Mouse (Mus musculus): ENCODE data around the gene Traf7. TPM values are rescaled to one million over a fixed set of nuclear protein-coding genes. Genes with fewer than 3 reads are reported as not detected.
A peak's percentile ranks its signal among the peaks of the same experiment; 100 is the strongest.

Gene Traf7
- total and polyA plus RNA-seq, 3 experiments = 109 to 176 (median 122) TPM

DNA sequence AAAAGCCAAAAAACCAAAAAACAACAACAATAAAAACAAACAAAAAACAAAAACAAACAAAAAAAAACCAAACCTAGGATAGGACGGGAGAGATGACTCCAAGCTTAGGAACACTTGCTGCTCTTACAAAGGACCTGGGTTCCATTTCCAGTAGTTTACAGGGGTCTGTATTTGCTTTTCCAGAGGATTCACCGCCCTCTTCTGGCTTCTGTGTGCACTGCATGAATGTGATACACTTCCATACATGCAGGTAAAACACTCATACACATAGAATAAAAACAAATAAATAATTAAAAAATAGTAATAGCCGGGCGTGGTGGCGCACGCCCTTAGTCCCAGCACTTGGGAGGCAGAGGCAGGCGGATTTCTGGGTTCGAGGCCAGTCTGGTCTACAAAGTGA is 11.2 kb upstream of the Traf7 start:
- in situ Hi-C loops (cut with MboI; ENCODE audit: low pct_ligation_motif_present, low pct_unique_long_range_greater_than_20kb, low sequenced_read_pairs) (no loop called here), dilution Hi-C loops (cut with MboI; ENCODE audit: extremely low pct_ligation_motif_present, extremely low pct_unique_long_range_greater_than_20kb, low sequenced_read_pairs) (no loop called here)
- Histone ChIP-seq H3K4me2 (ENCODE audit: insufficient read depth, low read depth, poor library complexity, severe bottlenecking) (no peak overlapping the region), H3K9ac (ENCODE audit: insufficient read depth, low read depth) (no peak overlapping the region), H3K79me2 (replicated peaks; ENCODE audit: control insufficient read depth, extremely low read depth, insufficient read depth, poor library complexity, severe bottlenecking) (no peaks in the 10 kb centered on the region), H3K27me3 (replicated peaks) (no peaks in the 10 kb centered on the region), H3K9me3 (replicated peaks; ENCODE audit: low read length) (no peaks in the 10 kb centered on the region), H3K36me3 (replicated peaks in 1 of 2; ENCODE audit: control insufficient read depth in 1 of 2, insufficient read depth in 1 of 2, low read length in 1 of 2) (no peaks in the 10 kb centered on the region), H3K27ac (ENCODE audit: insufficient read depth, low read depth) (no peak overlapping the region), H3K4me3 (replicated peaks in 1 of 3; ENCODE audit: low read depth in 2 of 3, low read length in 2 of 3, poor library complexity in 1 of 3) (no peak overlapping the region), H3K4me1 (ENCODE audit: control insufficient read depth in 1 of 2, insufficient read depth in 2 of 2) (peaks cover 2 to 24% of the 10 kb centered on the region in 2 experiments; a peak in 3 of 4 replicates)
- TF ChIP-seq IRF4 (IDR thresholded peaks at IDR 0.05; ENCODE audit: low read depth, low read length) (no peak), CTCF (conservative IDR thresholded peaks at IDR 0.05 in 1 of 2, IDR thresholded peaks at IDR 0.05 in 1 of 2; ENCODE audit: low read depth in 2 of 2, low read length in 2 of 2) (peak; percentile 27 to 67; a peak in 3 of 4 replicates), RAD21 (IDR thresholded peaks at IDR 0.05; ENCODE audit: low read depth, low read length) (peak; percentile 63), SMC3 (IDR thresholded peaks at IDR 0.05; ENCODE audit: low read depth, low read length) (peak; percentile 50)
- DNase-seq (ENCODE audit: extremely low read depth) = peak; percentile 59

DNA sequence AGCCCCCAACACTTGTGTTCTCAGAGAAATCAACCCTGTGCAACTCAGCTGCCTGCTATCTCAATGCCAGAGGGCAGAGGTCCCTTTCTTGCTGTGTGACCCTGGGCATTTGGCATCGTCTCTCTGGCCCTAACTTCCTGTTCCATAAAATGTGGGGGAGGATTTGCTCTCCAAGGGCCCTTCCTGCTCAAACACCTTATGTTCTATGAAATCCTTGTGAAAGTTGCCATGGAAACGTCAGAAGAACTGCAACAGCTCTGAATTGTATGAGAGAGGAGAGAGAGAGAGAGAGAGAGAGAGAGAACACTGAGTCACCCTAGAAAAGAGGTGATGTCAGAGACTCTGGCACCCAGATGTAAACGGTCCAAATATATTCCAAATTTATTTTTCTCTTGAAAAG is 9.8 kb upstream of the Traf7 start:
- no peaks in the 10 kb centered on the region for H3K9me3 ChIP-seq (replicated peaks; ENCODE audit: low read length)
- peaks cover 0 to 5% of the 10 kb centered on the region in 2 experiments for H3K36me3 ChIP-seq (replicated peaks in 1 of 2; ENCODE audit: control insufficient read depth in 1 of 2, insufficient read depth in 1 of 2, low read length in 1 of 2)
- H3K4me3 ChIP-seq (replicated peaks in 1 of 3; ENCODE audit: low read depth in 2 of 3, low read length in 2 of 3, poor library complexity in 1 of 3) = no peak overlapping the region
- H3K4me1 ChIP-seq (ENCODE audit: control insufficient read depth in 1 of 2, insufficient read depth in 2 of 2) = peaks cover 11 to 37% of the 10 kb centered on the region in 2 experiments
- dilution Hi-C loops (cut with MboI; ENCODE audit: extremely low pct_ligation_motif_present, extremely low pct_unique_long_range_greater_than_20kb, low sequenced_read_pairs) (no loop called here), in situ Hi-C loops (cut with MboI; ENCODE audit: low pct_ligation_motif_present, low pct_unique_long_range_greater_than_20kb, low sequenced_read_pairs) (no loop called here)
- no peak overlapping the region for H3K9ac ChIP-seq (ENCODE audit: insufficient read depth, low read depth)
- no peaks in the 10 kb centered on the region for H3K27me3 ChIP-seq (replicated peaks)
- no peaks in the 10 kb centered on the region for H3K79me2 ChIP-seq (replicated peaks; ENCODE audit: control insufficient read depth, extremely low read depth, insufficient read depth, poor library complexity, severe bottlenecking)
- H3K27ac ChIP-seq (ENCODE audit: insufficient read depth, low read depth) = no peak overlapping the region
- H3K4me2 ChIP-seq (ENCODE audit: insufficient read depth, low read depth, poor library complexity, severe bottlenecking) = no peak overlapping the region
- TF ChIP-seq ZMIZ1 (IDR thresholded peaks at IDR 0.05; ENCODE audit: low read depth, low read length) (no peak), USF1 (IDR thresholded peaks at IDR 0.05; ENCODE audit: low read depth, low read length) (no peak), ZNF384 (IDR thresholded peaks at IDR 0.05; ENCODE audit: low read depth, low read length) (no peak), POLR2A (IDR thresholded peaks at IDR 0.05; ENCODE audit: low read depth, low read length) (no peak), ELF1 (IDR thresholded peaks at IDR 0.05; ENCODE audit: low read depth, low read length) (no peak), NELFE (IDR thresholded peaks at IDR 0.05; ENCODE audit: low read depth, low read length) (no peak), RCOR1 (conservative IDR thresholded peaks at IDR 0.05; ENCODE audit: low read depth, low read length) (no peak), ZKSCAN1 (IDR thresholded peaks at IDR 0.05; ENCODE audit: borderline replicate concordance, low read depth, low read length) (no peak), UBTF (IDR thresholded peaks at IDR 0.05; ENCODE audit: low read depth, low read length) (no peak), MXI1 (IDR thresholded peaks at IDR 0.05; ENCODE audit: low read depth, low read length) (no peak), NRF1 (IDR thresholded peaks at IDR 0.05; ENCODE audit: low read depth, low read length) (no peak), TBP (conservative IDR thresholded peaks at IDR 0.05; ENCODE audit: low read depth, low read length) (no peak)
- no peak for DNase-seq (ENCODE audit: extremely low read depth)
